Mouse (Mus musculus) gastrocnemius, adult 18-20 months (tissue): ENCODE data around the gene Itgal. TPM values are rescaled to one million over a fixed set of nuclear protein-coding genes. Genes with fewer than 3 reads are reported as not detected.

Experiments
- DNase-seq: peaks from one replicate; pipeline ENCODE4 v3.0.0; 2021; ENCODE audit warnings: low spot score
- total RNA-seq, 2 experiments: library from RNA; stranded (reverse); gene quantifications; 2 replicates each; pipeline ENCODE4 v1.2.3; 2021

Itgal gene
- total RNA-seq, 2 experiments from 2014 or later: 0.21 to 0.33 TPM

- DNase-seq: peak; percentile 35
Measured at GRCm38 (mm10) chr7:127278311-127278710, 17.7 kb upstream of the Itgal start.

- DNase-seq: no peak
Measured at GRCm38 (mm10) chr7:127280092-127280491, 16.0 kb upstream of the Itgal start.

- DNase-seq: no peak
Measured at GRCm38 (mm10) chr7:127281114-127281513, 14.9 kb upstream of the Itgal start.

GRCm38 (mm10) chr7:127282190-127282589 is 13.9 kb upstream of the Itgal start:
- DNase-seq: no peak

GRCm38 (mm10) chr7:127285154-127285553 is 10.9 kb upstream of the Itgal start:
- DNase-seq: no peak

- no peak for DNase-seq
Measured at GRCm38 (mm10) chr7:127287940-127288339, 8.1 kb upstream of the Itgal start.

GRCm38 (mm10) chr7:127289306-127289705 is 6.8 kb upstream of the Itgal start:
- DNase-seq: no peak

GRCm38 (mm10) chr7:127290142-127290541 is 5.9 kb upstream of the Itgal start:
- no peak for DNase-seq

- no peak for DNase-seq
Measured at GRCm38 (mm10) chr7:127296786-127297555, 911 bp downstream of the Itgal start.

GRCm38 (mm10) chr7:127297586-127298193 is 1.6 kb downstream of the Itgal start:
- no peak for DNase-seq

GRCm38 (mm10) chr7:127308431-127308830 is 12.4 kb downstream of the Itgal start:
- DNase-seq: no peak

- DNase-seq: peak; percentile 72
Measured at GRCm38 (mm10) chr7:127308887-127309286, 12.8 kb downstream of the Itgal start.

- no peak for DNase-seq
Measured at GRCm38 (mm10) chr7:127309951-127310350, 13.9 kb downstream of the Itgal start.

GRCm38 (mm10) chr7:127313912-127314311 is 17.9 kb downstream of the Itgal start:
- no peak for DNase-seq

- DNase-seq: no peak
Measured at GRCm38 (mm10) chr7:127321106-127321505, 25.0 kb downstream of the Itgal start.

GRCm38 (mm10) chr7:127322085-127322484 is 26.0 kb downstream of the Itgal start:
- no peak for DNase-seq

- no peak for DNase-seq
Measured at GRCm38 (mm10) chr7:127324944-127325343, 28.9 kb downstream of the Itgal start.

- no peak for DNase-seq
Measured at GRCm38 (mm10) chr7:127325550-127325949, 29.5 kb downstream of the Itgal start.

- peak; percentile 62 for DNase-seq
Measured at GRCm38 (mm10) chr7:127326685-127327084, 30.6 kb downstream of the Itgal start.

GRCm38 (mm10) chr7:127333240-127333639 is 37.2 kb downstream of the Itgal start:
- no peak for DNase-seq

GRCm38 (mm10) chr7:127335604-127336003 is 39.5 kb downstream of the Itgal start:
- DNase-seq: no peak

GRCm38 (mm10) chr7:127337636-127338035 is 41.6 kb downstream of the Itgal start:
- DNase-seq: no peak

- no peak for DNase-seq
Measured at GRCm38 (mm10) chr7:127341356-127341755, 45.3 kb downstream of the Itgal start.
